Mouse (Mus musculus) hindbrain, embryonic 10.5 days (tissue): ENCODE results near the gene Uox. TPM values are rescaled to one million over a fixed set of nuclear protein-coding genes. Genes with fewer than 3 reads are reported as not detected.
A peak's percentile ranks its signal among the peaks of the same experiment; 100 is the strongest.

Source experiments
- DNase-seq: peaks from one replicate; pipeline ENCODE4 v3.0.0-alpha.2; 2017; ENCODE audit warnings: low spot score
- H3K27ac ChIP-seq: fragments of 300-500 bp; sonication (generic); 2 replicates; pipeline ENCODE4 v1.5.1; 2016; ENCODE audit warnings: mild to moderate bottlenecking, moderate library complexity
- H3K27me3 ChIP-seq: fragments of 300-500 bp; sonication (generic); 2 replicates; pipeline ENCODE4 v1.6.1; 2016; ENCODE audit warnings: mild to moderate bottlenecking; ENCODE audit not compliant: poor library complexity, insufficient read depth, severe bottlenecking
- H3K36me3 ChIP-seq: fragments of 300-500 bp; sonication (generic); 2 replicates; pipeline ENCODE4 v1.6.1; 2016; ENCODE audit warnings: mild to moderate bottlenecking, moderate library complexity
- H3K4me1 ChIP-seq: fragments of 300-500 bp; sonication (generic); replicated peaks from 2 replicates; pipeline ENCODE4 v1.6.1; 2016; ENCODE audit warnings: mild to moderate bottlenecking
- H3K4me3 ChIP-seq: fragments of 300-500 bp; sonication (generic); 2 replicates; pipeline ENCODE4 v1.5.1; 2016; ENCODE audit warnings: mild to moderate bottlenecking, moderate library complexity
- H3K9me3 ChIP-seq: fragments of 300-500 bp; sonication (generic); 2 replicates; pipeline ENCODE4 v1.6.1; 2016; ENCODE audit warnings: mild to moderate bottlenecking, moderate library complexity
- WGBS: fragments of 180-500 bp; shearing (Covaris S2); methylation state at CpG from one replicate; pipeline ENCODE4 v1.1.7; 2016; 5-methylcytosine and 5-hydroxymethylcytosine counted together
- polyA plus RNA-seq: library from polyadenylated mRNA; unstranded; fragments of >200 nt; fragmentation: Nextera tagmentation; extraction: Ambion mirVana; gene quantifications from 2 replicates; pipeline ENCODE4 v1.2.1, GENCODE M21; 2016

The Uox gene
- polyA plus RNA-seq, 1 experiment from 2014 or later = not detected

- no peak for DNase-seq
- H3K27ac ChIP-seq = no peak overlapping the region
- 77% methylated on average over 5 of the region's 5 CpGs for WGBS
- H3K27me3 ChIP-seq = no peaks in the 10 kb centered on the region
- no peaks in the 10 kb centered on the region for H3K36me3 ChIP-seq
- no peak overlapping the region for H3K4me3 ChIP-seq
- no peaks in the 10 kb centered on the region for H3K9me3 ChIP-seq
- H3K4me1 ChIP-seq = no peaks in the 10 kb centered on the region
Measured at GRCm38 (mm10) chr3:146616533-146617283, 46.5 kb downstream of the Uox start.

- no peaks in the 10 kb centered on the region for H3K9me3 ChIP-seq
- no peak for DNase-seq
- H3K4me1 ChIP-seq = no peaks in the 10 kb centered on the region
- H3K36me3 ChIP-seq = no peaks in the 10 kb centered on the region
- no peak overlapping the region for H3K27ac ChIP-seq
- H3K4me3 ChIP-seq = no peak overlapping the region
- no peaks in the 10 kb centered on the region for H3K27me3 ChIP-seq
Measured at GRCm38 (mm10) chr3:146617946-146618345, 47.7 kb downstream of the Uox start.

GRCm38 (mm10) chr3:146618357-146618756 lies 48.1 kb downstream of the Uox start:
- Histone ChIP-seq H3K27ac (no peak overlapping the region), H3K4me3 (no peak overlapping the region), H3K4me1 (no peaks in the 10 kb centered on the region), H3K36me3 (no peaks in the 10 kb centered on the region), H3K27me3 (no peaks in the 10 kb centered on the region), H3K9me3 (no peaks in the 10 kb centered on the region)
- WGBS = 79% methylated on average over 4 of the region's 4 CpGs
- no peak for DNase-seq

- DNase-seq = no peak
- WGBS = 89% methylated on average over 10 of the region's 10 CpGs
- Histone ChIP-seq H3K4me1 (no peaks in the 10 kb centered on the region), H3K4me3 (no peak overlapping the region), H3K36me3 (no peaks in the 10 kb centered on the region), H3K27ac (no peak overlapping the region), H3K9me3 (no peaks in the 10 kb centered on the region), H3K27me3 (no peaks in the 10 kb centered on the region)
Measured at GRCm38 (mm10) chr3:146620101-146620500, 49.9 kb downstream of the Uox start.

GRCm38 (mm10) chr3:146620555-146621249 lies 50.5 kb downstream of the Uox start:
- DNase-seq = no peak
- H3K36me3 ChIP-seq = no peaks in the 10 kb centered on the region
- H3K27ac ChIP-seq = no peak overlapping the region
- no peaks in the 10 kb centered on the region for H3K27me3 ChIP-seq
- 92% methylated on average over 14 of the region's 14 CpGs for WGBS
- no peaks in the 10 kb centered on the region for H3K9me3 ChIP-seq
- no peaks in the 10 kb centered on the region for H3K4me1 ChIP-seq
- H3K4me3 ChIP-seq = no peak overlapping the region

GRCm38 (mm10) chr3:146621966-146622365 lies 51.7 kb downstream of the Uox start:
- WGBS = 88% methylated on average over 11 of the region's 11 CpGs
- H3K4me3 ChIP-seq = no peak overlapping the region
- H3K4me1 ChIP-seq = no peaks in the 10 kb centered on the region
- H3K27me3 ChIP-seq = no peaks in the 10 kb centered on the region
- no peaks in the 10 kb centered on the region for H3K9me3 ChIP-seq
- H3K27ac ChIP-seq = no peak overlapping the region
- H3K36me3 ChIP-seq = no peaks in the 10 kb centered on the region
- DNase-seq = no peak

GRCm38 (mm10) chr3:146625766-146626165 lies 55.5 kb downstream of the Uox start:
- 94% methylated on average over 4 of the region's 4 CpGs for WGBS
- Histone ChIP-seq H3K27me3 (no peaks in the 10 kb centered on the region), H3K9me3 (no peaks in the 10 kb centered on the region)

GRCm38 (mm10) chr3:146628227-146628982 lies 58.2 kb downstream of the Uox start:
- Histone ChIP-seq H3K4me1 (peaks cover 13% of the 10 kb centered on the region), H3K4me3 (no peak overlapping the region), H3K9me3 (no peaks in the 10 kb centered on the region), H3K27ac (peak overlapping the region; percentile 23; the same call in 1 of the 2 replicates), H3K36me3 (no peaks in the 10 kb centered on the region), H3K27me3 (no peaks in the 10 kb centered on the region)
- no peak for DNase-seq
- 64% methylated on average over 8 of the region's 8 CpGs for WGBS

More at GRCm38 (mm10) chr3:146625766-146626165, 55.5 kb downstream of the Uox start:
- DNase-seq = no peak
- Histone ChIP-seq H3K27ac (no peak overlapping the region), H3K36me3 (no peaks in the 10 kb centered on the region), H3K4me1 (peaks cover 13% of the 10 kb centered on the region), H3K4me3 (no peak overlapping the region)

GRCm38 (mm10) chr3:146632506-146632905 lies 62.3 kb downstream of the Uox start:
- no peaks in the 10 kb centered on the region for H3K9me3 ChIP-seq
- peaks cover 13% of the 10 kb centered on the region for H3K4me1 ChIP-seq
- WGBS = 85% methylated on average over 5 of the region's 5 CpGs
- H3K36me3 ChIP-seq = no peaks in the 10 kb centered on the region
- no peak for DNase-seq
- H3K27ac ChIP-seq = no peak overlapping the region
- H3K27me3 ChIP-seq = no peaks in the 10 kb centered on the region
- H3K4me3 ChIP-seq = no peak overlapping the region

- no peaks in the 10 kb centered on the region for H3K36me3 ChIP-seq
- H3K4me3 ChIP-seq = no peak overlapping the region
- H3K27ac ChIP-seq = no peak overlapping the region
- H3K4me1 ChIP-seq = no peaks in the 10 kb centered on the region
- no peaks in the 10 kb centered on the region for H3K27me3 ChIP-seq
- no peaks in the 10 kb centered on the region for H3K9me3 ChIP-seq
- no peak for DNase-seq
- WGBS = 66% methylated on average over 4 of the region's 4 CpGs
Measured at GRCm38 (mm10) chr3:146641818-146642427, 71.7 kb downstream of the Uox start.

- H3K4me3 ChIP-seq = no peak overlapping the region
- H3K9me3 ChIP-seq = no peaks in the 10 kb centered on the region
- no peaks in the 10 kb centered on the region for H3K36me3 ChIP-seq
- H3K27me3 ChIP-seq = no peaks in the 10 kb centered on the region
- 77% methylated on average over 10 of the region's 10 CpGs for WGBS
- no peak overlapping the region for H3K27ac ChIP-seq
- DNase-seq = no peak
- H3K4me1 ChIP-seq = no peaks in the 10 kb centered on the region
Measured at GRCm38 (mm10) chr3:146649311-146649894, 79.2 kb downstream of the Uox start.

- 92% methylated on average over 10 of the region's 10 CpGs for WGBS
- Histone ChIP-seq H3K27me3 (no peaks in the 10 kb centered on the region), H3K4me3 (no peak overlapping the region), H3K27ac (no peak overlapping the region), H3K9me3 (no peaks in the 10 kb centered on the region), H3K4me1 (0 out of 2 replicates have a peak, but pooled peaks cover 3% of the 10 kb centered on the region), H3K36me3 (no peaks in the 10 kb centered on the region)
- DNase-seq = no peak
Measured at GRCm38 (mm10) chr3:146650716-146651115, 80.5 kb downstream of the Uox start.
